Mouse (Mus musculus): ENCODE data around the gene Asb10. TPM values are rescaled to one million over a fixed set of nuclear protein-coding genes. Genes with fewer than 3 reads are reported as not detected.

Asb10 gene
- polyA plus RNA-seq (2016; fragmentation: Nextera tagmentation; extraction: Ambion mirVana) = 0.37 and 0.82 TPM in 2 replicates

DNA sequence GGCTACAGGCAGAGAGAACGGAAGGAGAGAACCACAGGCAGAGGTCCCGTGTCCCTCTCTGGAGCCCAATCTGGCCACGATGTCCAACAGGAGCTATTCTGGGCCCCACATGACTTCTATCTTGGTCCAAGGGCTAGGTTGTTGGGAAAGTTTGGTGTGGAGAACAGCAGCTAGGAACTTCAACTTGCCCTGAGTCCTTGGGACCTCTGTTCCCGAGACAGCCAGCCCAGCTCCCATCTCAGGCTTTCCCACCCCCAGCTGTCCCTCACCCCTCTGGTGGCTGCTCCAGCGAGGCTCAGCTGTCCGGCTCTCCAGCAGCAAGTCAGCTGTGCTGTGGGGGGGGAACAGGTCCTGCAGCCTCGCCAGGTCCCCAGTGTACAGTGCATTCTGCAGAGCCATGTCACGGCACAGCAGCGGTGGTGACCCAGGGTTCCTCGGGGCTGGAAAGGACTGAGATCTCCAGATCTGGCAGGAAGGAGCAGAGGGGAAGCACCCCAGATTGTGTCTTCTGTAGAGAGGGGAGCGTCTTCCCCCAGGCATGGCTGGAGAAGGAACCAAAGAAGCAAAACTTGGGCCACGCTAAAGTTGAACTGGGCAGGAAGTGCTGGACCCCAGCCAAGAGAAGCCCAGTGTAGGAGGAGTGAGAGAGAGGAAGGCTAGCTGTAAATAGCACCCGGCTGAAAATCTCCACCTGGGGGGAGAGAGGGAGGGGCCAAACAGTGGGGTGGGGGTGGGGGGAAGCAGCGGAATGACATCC, at the start of gene Asb10:
TSS of gene Asb10 (minus strand) at position 592 of the 757 bp plus-strand sequence.
- H3K27ac ChIP-seq = no peak within 1 kb of the TSS
- 53% methylated on average over 14 of the region's 14 CpGs for WGBS
- H3K9ac ChIP-seq = 0 out of 2 replicates have a peak within 1 kb of the TSS, but pooled peaks have one; percentile 29
- no peak for ATAC-seq (ENCODE audit: low FRiP score, low read depth)
- peak within 1 kb of the TSS; percentile 22 for H3K4me2 ChIP-seq (replicated peaks)
- H3K36me3 ChIP-seq = no peaks in the 10 kb centered on the region
- peaks cover 6% of the 10 kb centered on the region for H3K27me3 ChIP-seq (replicated peaks)
- peaks cover 10% of the 10 kb centered on the region for H3K4me1 ChIP-seq
- no peaks in the 10 kb centered on the region for H3K9me3 ChIP-seq
- H3K4me3 ChIP-seq = no peak within 1 kb of the TSS

DNA sequence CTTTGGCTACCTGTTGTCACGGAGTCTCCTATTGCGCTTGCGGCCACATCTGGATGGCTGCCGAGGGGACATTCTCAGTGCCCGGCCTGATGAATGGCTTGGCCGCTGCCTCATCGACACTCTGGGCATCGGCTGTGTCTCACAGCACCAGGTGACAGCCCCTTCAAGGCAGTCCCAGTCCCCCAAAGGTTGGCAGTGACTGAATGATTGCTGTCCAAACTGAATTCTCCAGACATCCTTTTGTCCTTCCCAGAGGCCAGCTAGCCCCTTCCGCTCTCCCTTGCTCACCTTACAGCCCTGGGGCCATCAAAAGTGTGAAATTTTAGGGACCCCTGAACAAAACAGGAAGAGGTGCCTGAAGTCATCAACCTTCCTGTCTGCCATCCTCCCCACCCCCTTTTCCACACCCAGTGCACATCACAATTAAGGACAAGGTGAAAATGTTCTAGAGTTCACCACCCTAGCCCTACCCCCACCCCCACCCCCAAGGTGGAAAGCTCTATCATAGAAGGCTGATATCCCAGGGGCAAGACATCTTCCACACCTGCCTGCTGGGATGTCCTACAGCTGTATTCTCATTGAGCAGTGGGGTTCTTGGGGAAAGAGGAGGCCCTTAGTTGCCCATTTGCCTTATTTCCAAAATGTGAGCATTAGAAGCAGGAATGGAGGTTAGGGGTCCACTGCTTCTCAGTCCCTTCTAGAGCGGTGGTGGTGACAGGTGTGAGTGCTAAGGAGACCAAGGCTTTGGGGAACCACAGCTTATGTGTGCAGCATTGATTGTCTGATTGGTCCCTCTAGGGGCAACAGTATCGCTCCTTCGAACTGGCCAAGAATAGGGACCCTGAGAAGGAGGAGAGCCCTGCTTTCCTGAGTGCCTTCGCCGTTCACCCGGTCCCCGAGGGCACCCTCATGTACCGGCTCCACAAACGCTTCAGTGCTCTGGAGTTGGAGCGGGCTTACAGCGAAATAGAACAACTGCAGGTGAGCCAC, 49.0 kb upstream of the Asb10 start:
- H3K36me3 ChIP-seq = peaks cover 55% of the 10 kb centered on the region
- no peak overlapping the region for H3K27ac ChIP-seq
- H3K9me3 ChIP-seq = no peaks in the 10 kb centered on the region
- no peak overlapping the region for H3K4me3 ChIP-seq
- 87% methylated on average over 20 of the region's 20 CpGs for WGBS
- no peaks in the 10 kb centered on the region; the same call in 1 of the 2 replicates for H3K27me3 ChIP-seq (replicated peaks)
- peaks cover 30% of the 10 kb centered on the region for H3K4me1 ChIP-seq
- no peak overlapping the region for H3K4me2 ChIP-seq (replicated peaks)
- H3K9ac ChIP-seq = no peak overlapping the region
- ATAC-seq (ENCODE audit: low FRiP score, low read depth) = no peak

DNA sequence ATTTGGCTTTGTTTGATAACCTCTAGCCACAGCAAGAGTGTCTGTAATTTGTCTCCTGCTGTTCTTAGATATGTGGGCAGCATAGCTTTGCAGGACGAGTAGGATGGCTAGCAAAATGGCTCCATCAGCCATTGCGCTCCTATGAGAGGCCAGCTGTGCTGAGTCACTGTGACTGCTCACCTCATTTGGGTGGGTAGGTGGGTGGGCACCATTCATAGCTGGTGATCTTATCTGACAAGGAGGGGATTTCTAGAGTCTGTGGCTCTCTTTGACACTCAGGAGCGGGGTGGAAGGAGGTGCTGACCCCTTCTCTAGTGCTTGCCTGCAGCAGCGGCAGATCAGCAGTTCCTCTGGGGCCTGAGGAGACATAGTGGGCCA, 46.4 kb upstream of the Asb10 start:
- Histone ChIP-seq H3K27ac (no peak overlapping the region), H3K27me3 (replicated peaks) (no peaks in the 10 kb centered on the region; the same call in 1 of the 2 replicates), H3K36me3 (peaks cover 29% of the 10 kb centered on the region), H3K4me2 (replicated peaks) (peak overlapping the region; percentile 89), H3K9ac (peak overlapping the region; percentile 87), H3K4me3 (peak overlapping the region; percentile 83), H3K9me3 (no peaks in the 10 kb centered on the region), H3K4me1 (peaks cover 29% of the 10 kb centered on the region)
- ATAC-seq (ENCODE audit: low FRiP score, low read depth) = peak; percentile 42; the same call in 1 of the 2 replicates
- 41% methylated on average over 4 of the region's 4 CpGs for WGBS

DNA sequence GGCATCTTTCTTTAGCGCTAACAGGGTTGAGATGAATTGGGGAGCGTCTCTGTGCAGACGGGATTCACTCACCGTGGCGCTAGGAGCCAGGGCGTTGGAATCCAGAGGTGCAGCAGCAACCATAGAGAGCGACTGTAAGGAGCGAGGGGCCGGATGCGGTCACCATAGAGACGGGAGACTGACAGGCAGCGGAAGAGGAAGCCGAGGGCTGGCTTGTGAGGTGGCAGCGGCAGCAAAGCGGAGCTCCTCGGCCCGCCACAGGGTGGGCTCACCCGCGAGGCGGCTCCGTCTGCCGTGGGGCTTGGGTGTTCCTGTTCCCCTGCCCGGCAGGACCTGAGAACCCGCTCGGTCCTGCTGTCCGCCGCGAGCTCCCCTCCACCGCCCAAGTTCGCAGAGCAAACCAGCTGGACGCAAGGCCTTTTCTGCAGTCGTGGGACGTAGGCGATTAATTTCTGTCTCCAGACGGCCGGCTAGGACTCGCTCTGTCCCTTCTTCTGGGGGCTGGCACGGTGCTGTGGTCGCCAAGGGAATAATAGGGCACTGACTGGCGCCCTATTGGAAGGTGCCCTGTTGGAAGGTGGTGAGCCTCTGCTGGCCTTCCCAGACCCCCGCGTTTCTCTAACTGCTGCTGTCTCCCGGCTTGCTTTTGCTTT, 45.9 kb upstream of the Asb10 start, which contains the start of gene Chpf2:
TSS of gene Chpf2 (plus strand) at position 195 of the 653 bp plus-strand sequence.
- H3K4me2 ChIP-seq (replicated peaks) = peak within 1 kb of the TSS; percentile 89
- H3K27me3 ChIP-seq (replicated peaks) = no peaks in the 10 kb centered on the region
- peak; percentile 90 for ATAC-seq (ENCODE audit: low FRiP score, low read depth)
- peak within 1 kb of the TSS; percentile 87 for H3K9ac ChIP-seq
- WGBS = under 1% methylated on average over 43 of the region's 43 CpGs
- H3K4me1 ChIP-seq = peaks cover 29% of the 10 kb centered on the region
- H3K9me3 ChIP-seq = no peaks in the 10 kb centered on the region
- peak within 1 kb of the TSS; percentile 83 for H3K4me3 ChIP-seq
- H3K36me3 ChIP-seq = peaks cover 24% of the 10 kb centered on the region
- peak within 1 kb of the TSS; percentile 47; the same call in 1 of the 2 replicates for H3K27ac ChIP-seq

DNA sequence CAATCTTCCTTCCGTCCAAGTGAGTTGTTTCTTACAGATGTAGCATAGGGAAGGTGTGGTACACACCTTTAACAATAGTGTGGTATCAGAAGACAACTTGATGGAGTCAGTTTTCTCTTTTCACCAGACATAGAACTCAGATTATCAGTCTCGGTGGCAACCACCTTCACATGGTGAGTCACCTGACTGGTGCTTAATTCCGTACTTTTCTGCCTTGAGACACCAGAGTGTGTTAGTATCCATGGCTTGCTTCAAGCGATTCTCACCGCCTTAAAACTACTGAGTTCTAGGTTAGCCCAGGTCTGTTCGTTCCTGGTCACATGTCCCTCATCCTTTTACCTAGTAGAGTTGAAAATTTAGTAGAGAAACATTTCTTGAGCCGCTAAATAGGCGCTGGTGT, 45.3 kb upstream of the Asb10 start:
- ATAC-seq (ENCODE audit: low FRiP score, low read depth) = peak; percentile 19; the same call in 1 of the 2 replicates

DNA sequence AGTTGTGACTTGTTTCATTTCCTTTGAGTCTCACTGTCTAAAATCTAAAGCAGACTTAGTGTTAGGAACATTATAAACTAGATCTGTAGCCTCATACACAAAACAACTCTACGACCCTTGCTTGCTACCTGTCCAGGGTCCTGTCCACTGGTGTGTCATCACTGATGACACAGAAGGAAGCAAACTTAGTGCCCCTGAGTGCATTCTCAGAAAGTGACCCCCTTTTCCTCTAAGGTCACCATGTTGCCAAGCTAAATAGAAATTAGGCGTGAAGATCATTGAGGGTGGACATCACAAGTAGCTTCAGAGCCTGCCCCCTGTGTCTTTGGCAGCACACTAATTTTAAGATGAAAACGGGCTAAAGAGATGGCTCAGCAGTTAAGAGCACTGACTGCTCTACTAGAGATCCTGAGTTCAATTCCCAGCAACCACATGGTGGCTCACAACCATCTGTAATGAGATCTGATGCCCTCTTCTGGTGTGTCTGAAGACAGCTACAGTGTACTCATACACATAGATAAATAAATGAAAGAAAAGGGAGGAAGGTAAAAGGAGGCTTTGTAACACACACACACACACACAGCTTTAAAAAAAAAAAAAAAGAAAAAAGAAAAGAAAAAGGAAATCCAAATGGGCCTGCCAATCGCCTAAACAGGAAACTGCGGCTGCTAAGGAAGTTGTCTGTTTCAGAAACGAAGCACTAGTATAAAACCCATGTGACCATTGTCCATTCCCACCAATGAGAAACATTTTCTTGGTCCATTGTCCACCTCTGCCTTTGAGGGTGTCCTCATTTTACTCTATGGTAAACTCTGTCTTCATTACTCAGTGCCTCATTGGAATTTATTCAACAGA, 37.6 kb upstream of the Asb10 start:
- H3K9ac ChIP-seq = peak overlapping the region; percentile 51; the same call in 1 of the 2 replicates
- H3K4me3 ChIP-seq = peak overlapping the region; percentile 69
- peak overlapping the region; percentile 87 for H3K4me2 ChIP-seq (replicated peaks)
- ATAC-seq (ENCODE audit: low FRiP score, low read depth) = 0 out of 2 replicates have a peak, but pooled peaks have one; percentile 1
- H3K9me3 ChIP-seq = no peaks in the 10 kb centered on the region
- WGBS = 76% methylated on average over 6 of the region's 6 CpGs
- peaks cover 20% of the 10 kb centered on the region for H3K36me3 ChIP-seq
- H3K4me1 ChIP-seq = peaks cover 16% of the 10 kb centered on the region
- H3K27me3 ChIP-seq (replicated peaks) = no peaks in the 10 kb centered on the region
- H3K27ac ChIP-seq = no peak overlapping the region

More for the DNA sequence above, 45.3 kb upstream of the Asb10 start:
- H3K9me3 ChIP-seq = no peaks in the 10 kb centered on the region
- H3K4me2 ChIP-seq (replicated peaks) = peak overlapping the region; percentile 89
- 10% methylated on average over 8 of the region's 8 CpGs for WGBS
- H3K27me3 ChIP-seq (replicated peaks) = no peaks in the 10 kb centered on the region
- peaks cover 23% of the 10 kb centered on the region for H3K4me1 ChIP-seq
- peak overlapping the region; percentile 87 for H3K9ac ChIP-seq
- H3K36me3 ChIP-seq = peaks cover 18% of the 10 kb centered on the region; the same call in 1 of the 2 replicates
- peak overlapping the region; percentile 83 for H3K4me3 ChIP-seq
- H3K27ac ChIP-seq = no peak overlapping the region

DNA sequence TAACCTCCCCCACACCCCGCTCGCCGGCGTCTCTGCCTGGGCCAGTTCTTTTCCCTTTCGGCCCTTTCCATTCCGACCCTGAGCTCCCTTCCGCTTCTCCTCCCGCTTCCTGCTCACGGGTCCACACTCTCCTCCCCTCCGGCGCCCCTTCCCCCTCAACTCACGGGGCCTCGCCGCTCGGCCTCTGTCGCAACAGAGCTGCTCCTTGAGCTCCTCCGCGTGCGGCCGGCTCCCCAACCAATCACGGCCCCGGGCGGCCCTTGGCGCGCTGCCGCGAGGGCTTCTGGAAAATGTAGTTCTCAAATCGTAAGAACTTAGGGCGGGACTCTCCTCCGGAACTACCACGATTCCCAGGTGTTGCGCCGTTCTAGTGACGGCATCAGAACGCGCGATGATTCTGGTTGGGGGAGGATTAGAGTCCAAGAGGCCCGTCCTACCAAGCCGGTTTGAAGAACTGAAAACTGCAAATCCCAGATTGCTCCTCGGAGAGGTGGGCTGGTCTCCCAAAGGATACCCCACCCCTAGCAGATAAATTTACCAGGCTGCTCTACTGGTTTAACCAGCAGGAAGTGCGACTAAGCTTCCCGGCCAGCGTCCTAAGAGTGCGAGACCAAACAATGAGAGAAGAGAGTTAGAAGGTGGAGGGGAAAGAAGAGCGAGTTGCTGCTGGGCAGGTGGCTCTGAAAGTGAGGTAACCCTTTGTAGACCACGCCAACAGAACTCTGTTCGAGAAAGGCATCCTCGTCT, 36.6 kb upstream of the Asb10 start, which contains the start of gene Abcf2:
TSS of gene Abcf2 (minus strand) at position 285 of the 747 bp plus-strand sequence.
- H3K9ac ChIP-seq = peak within 1 kb of the TSS; percentile 78

DNA sequence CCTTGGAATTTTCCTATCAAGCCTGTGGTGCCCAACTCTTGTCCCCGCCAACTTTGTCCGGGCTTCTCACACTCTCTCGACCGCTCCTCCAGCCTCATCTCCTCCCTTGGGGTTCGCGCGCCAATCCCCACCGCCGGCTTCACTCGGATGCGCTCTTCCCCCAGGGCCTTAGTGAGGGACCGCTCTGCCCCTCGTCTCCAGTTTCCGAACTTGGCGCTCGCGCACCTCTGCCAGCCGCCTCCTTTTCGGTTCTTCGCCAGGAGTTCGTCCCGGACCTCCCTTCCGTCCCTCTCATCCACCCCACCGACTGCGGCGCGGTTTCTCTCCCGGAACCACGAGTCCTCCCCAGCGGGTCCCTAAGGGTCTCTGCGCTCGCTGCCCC, 36.0 kb upstream of the Asb10 start:
- Histone ChIP-seq H3K4me1 (peaks cover 16% of the 10 kb centered on the region), H3K27ac (no peak overlapping the region), H3K4me2 (replicated peaks) (peak overlapping the region; percentile 87), H3K4me3 (peak overlapping the region; percentile 69), H3K27me3 (replicated peaks) (no peaks in the 10 kb centered on the region), H3K36me3 (peaks cover 35% of the 10 kb centered on the region), H3K9ac (peak overlapping the region; percentile 78), H3K9me3 (no peaks in the 10 kb centered on the region)
- WGBS = under 1% methylated on average over 32 of the region's 32 CpGs
- peak; percentile 57 for ATAC-seq (ENCODE audit: low FRiP score, low read depth)

More for the DNA sequence above, 36.6 kb upstream of the Asb10 start, which contains the start of gene Abcf2:
- Histone ChIP-seq H3K36me3 (peaks cover 29% of the 10 kb centered on the region), H3K4me2 (replicated peaks) (peak within 1 kb of the TSS; percentile 87), H3K27me3 (replicated peaks) (no peaks in the 10 kb centered on the region), H3K4me3 (peak within 1 kb of the TSS; percentile 69), H3K9me3 (no peaks in the 10 kb centered on the region), H3K27ac (no peak within 1 kb of the TSS), H3K4me1 (peaks cover 16% of the 10 kb centered on the region)
- ATAC-seq (ENCODE audit: low FRiP score, low read depth) = peak; percentile 96
- WGBS = under 1% methylated on average over 48 of the region's 48 CpGs

DNA sequence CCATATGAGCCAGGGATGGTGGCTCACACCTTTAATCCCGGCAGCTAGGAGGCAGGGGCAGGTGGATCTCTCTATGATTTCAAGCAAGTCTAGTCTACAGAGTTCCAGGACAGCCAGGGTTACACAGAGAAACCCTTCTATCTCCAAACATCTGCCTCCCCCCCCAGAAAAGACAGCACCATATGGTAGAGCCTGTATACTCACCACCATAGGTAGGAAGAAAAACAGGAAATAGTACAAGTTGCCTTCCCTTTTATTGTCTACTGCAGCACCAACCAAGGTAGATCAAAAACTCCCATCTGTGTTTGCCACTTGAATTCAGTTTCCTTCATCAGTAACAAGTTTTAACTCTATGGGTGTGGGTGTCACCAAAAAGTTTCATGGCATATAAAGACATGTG, 35.2 kb upstream of the Asb10 start:
- Histone ChIP-seq H3K9ac (no peak overlapping the region), H3K4me2 (replicated peaks) (peak overlapping the region; percentile 87), H3K9me3 (no peaks in the 10 kb centered on the region), H3K27me3 (replicated peaks) (no peaks in the 10 kb centered on the region), H3K4me1 (peaks cover 16% of the 10 kb centered on the region), H3K36me3 (peaks cover 43% of the 10 kb centered on the region), H3K4me3 (0 out of 2 replicates have a peak overlapping the region, but pooled peaks have one; percentile 69), H3K27ac (no peak overlapping the region)
- WGBS = 92% methylated on average over 1 of the region's 1 CpGs
- no peak for ATAC-seq (ENCODE audit: low FRiP score, low read depth)

DNA sequence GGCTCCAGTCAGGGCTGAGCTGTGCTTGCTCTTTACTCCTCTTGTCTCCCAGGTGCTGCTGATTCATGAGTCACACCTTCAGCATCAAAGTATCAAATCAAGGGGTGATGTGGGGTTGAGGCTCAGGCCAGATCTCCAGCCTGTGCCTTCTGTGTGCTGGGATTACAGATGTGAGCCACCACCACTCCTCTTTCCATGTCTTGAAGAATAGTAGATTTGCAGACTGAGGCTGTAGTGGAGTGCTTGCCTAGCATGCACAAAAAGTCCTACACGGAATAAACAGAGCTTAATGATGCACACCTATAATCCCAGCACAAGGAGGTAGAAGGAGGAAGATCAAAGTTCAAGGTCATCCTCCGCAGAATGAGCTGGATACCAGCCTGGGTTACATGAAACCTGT, 15.9 kb upstream of the Asb10 start, which contains the start of gene 4931409K22Rik:
TSS of gene 4931409K22Rik (minus strand) at position 101 of the 400 bp plus-strand sequence.
- Histone ChIP-seq H3K36me3 (no peaks in the 10 kb centered on the region), H3K4me2 (replicated peaks) (no peak within 1 kb of the TSS), H3K27ac (no peak within 1 kb of the TSS), H3K4me3 (no peak within 1 kb of the TSS), H3K4me1 (peaks cover 1% of the 10 kb centered on the region; the same call in 1 of the 2 replicates), H3K9me3 (peaks cover 4% of the 10 kb centered on the region; the same call in 1 of the 2 replicates), H3K27me3 (replicated peaks) (0 out of 2 replicates have a peak, but pooled peaks cover 3% of the 10 kb centered on the region), H3K9ac (no peak within 1 kb of the TSS)
- ATAC-seq (ENCODE audit: low FRiP score, low read depth) = no peak
- 85% methylated on average over 2 of the region's 2 CpGs for WGBS

Measured in neural tube, embryonic 12.5 days (tissue).